Mouse (Mus musculus): ENCODE data around the gene Manf.

GRCm38 (mm10) chr9:106882176-106882575, 9.6 kb downstream of the Manf start:
- TF ChIP-seq POLR2A (IDR thresholded peaks at IDR 0.05; ENCODE audit: borderline replicate concordance, extremely low read depth, low read depth, low read length) (no peak), CTCF (IDR thresholded peaks at IDR 0.05; ENCODE audit: insufficient read depth, low read length) (no peak)

All from lung, adult 2 months (tissue).